Mouse (Mus musculus) limb, embryonic 12.5 days (tissue): Measurements from ENCODE around the gene Dupd1. TPM values are rescaled to one million over a fixed set of nuclear protein-coding genes. Genes with fewer than 3 reads are reported as not detected.

Source experiments
- ATAC-seq: fragments of 200-750 bp; cut with Nextera tagmentation; 2 replicates; pipeline ENCODE4 v1.8.0; 2017; ENCODE audit warnings: low read depth, moderate TSS enrichment; ENCODE audit not compliant: insufficient number of reproducible peaks, insufficient read depth, low FRiP score, low TSS enrichment
- H3K27ac ChIP-seq: fragments of 300-500 bp; sonication (generic); 2 replicates; pipeline ENCODE4 v1.5.1; 2016; ENCODE audit warnings: mild to moderate bottlenecking, moderate library complexity
- H3K27me3 ChIP-seq: fragments of 300-500 bp; sonication (generic); 2 replicates; pipeline ENCODE4 v1.6.1; 2016; ENCODE audit warnings: mild to moderate bottlenecking, moderate library complexity
- H3K36me3 ChIP-seq: fragments of 300-500 bp; sonication (generic); 2 replicates; pipeline ENCODE4 v1.6.1; 2016; ENCODE audit warnings: mild to moderate bottlenecking, moderate library complexity
- H3K4me1 ChIP-seq: fragments of 300-500 bp; sonication (generic); replicated peaks from 2 replicates; pipeline ENCODE4 v1.6.1; 2016
- H3K4me2 ChIP-seq: fragments of 300-500 bp; sonication (generic); 2 replicates; pipeline ENCODE4 v1.6.1; 2016; ENCODE audit warnings: mild to moderate bottlenecking, moderate library complexity
- H3K4me3 ChIP-seq: fragments of 300-500 bp; sonication (generic); replicated peaks from 2 replicates; pipeline ENCODE4 v1.5.1; 2016; ENCODE audit warnings: mild to moderate bottlenecking
- H3K9ac ChIP-seq: fragments of 300-500 bp; sonication (generic); replicated peaks from 2 replicates; pipeline ENCODE4 v1.6.1; 2016; ENCODE audit warnings: mild to moderate bottlenecking, moderate library complexity
- H3K9me3 ChIP-seq: fragments of 300-500 bp; sonication (generic); 2 replicates; pipeline ENCODE4 v1.6.1; 2016; ENCODE audit warnings: mild to moderate bottlenecking, moderate library complexity
- WGBS: fragments of 180-500 bp; shearing (Covaris S2); methylation state at CpG from one replicate; pipeline ENCODE4 v1.1.7; 2016; 5-methylcytosine and 5-hydroxymethylcytosine counted together
- polyA plus RNA-seq: library from polyadenylated mRNA; unstranded; fragments of >200 nt; fragmentation: Nextera tagmentation; extraction: Ambion mirVana; gene quantifications from 2 replicates; pipeline ENCODE4 v1.2.1, GENCODE M21; 2016

Dupd1 gene
- polyA plus RNA-seq, 1 experiment from 2014 or later, result 0.49 TPM

- Histone ChIP-seq H3K4me1 (peaks cover 10% of the 10 kb centered on the region), H3K9me3 (no peaks in the 10 kb centered on the region), H3K27ac (no peak overlapping the region), H3K4me2 (no peak overlapping the region), H3K36me3 (no peaks in the 10 kb centered on the region), H3K4me3 (no peak overlapping the region), H3K9ac (no peak overlapping the region), H3K27me3 (no peaks in the 10 kb centered on the region)
- ATAC-seq, result no peak
- 87% methylated on average over 8 of the region's 8 CpGs for WGBS
These were observed 31.9 kb upstream of the Dupd1 start for GRCm38 (mm10) chr14:21746251-21746650.

- no peak overlapping the region for H3K4me2 ChIP-seq
These were observed 30.8 kb upstream of the Dupd1 start for GRCm38 (mm10) chr14:21745149-21745548.

GRCm38 (mm10) chr14:21744169-21744568 lies 29.8 kb upstream of the Dupd1 start:
- Histone ChIP-seq H3K4me3 (no peak overlapping the region), H3K27me3 (no peaks in the 10 kb centered on the region; the same call in 1 of the 2 replicates), H3K9ac (no peak overlapping the region), H3K4me1 (peaks cover 6% of the 10 kb centered on the region; the same call in 1 of the 2 replicates), H3K4me2 (no peak overlapping the region), H3K27ac (no peak overlapping the region), H3K36me3 (no peaks in the 10 kb centered on the region), H3K9me3 (no peaks in the 10 kb centered on the region)
- 92% methylated on average over 1 of the region's 1 CpGs for WGBS
- ATAC-seq, result no peak

More at GRCm38 (mm10) chr14:21745149-21745548, 30.8 kb upstream of the Dupd1 start:
- Histone ChIP-seq H3K4me1 (peaks cover 11% of the 10 kb centered on the region; the same call in 1 of the 2 replicates), H3K9me3 (no peaks in the 10 kb centered on the region), H3K36me3 (no peaks in the 10 kb centered on the region), H3K4me3 (no peak overlapping the region), H3K27ac (no peak overlapping the region), H3K9ac (no peak overlapping the region), H3K27me3 (no peaks in the 10 kb centered on the region; the same call in 1 of the 2 replicates)
- no peak for ATAC-seq
- 70% methylated on average over 5 of the region's 5 CpGs for WGBS

GRCm38 (mm10) chr14:21742441-21742840 lies 28.1 kb upstream of the Dupd1 start:
- no peak overlapping the region for H3K4me3 ChIP-seq
- H3K4me1 ChIP-seq, result peaks cover 6% of the 10 kb centered on the region; the same call in 1 of the 2 replicates
- 89% methylated on average over 4 of the region's 4 CpGs for WGBS
- H3K4me2 ChIP-seq, result no peak overlapping the region
- no peak for ATAC-seq
- no peaks in the 10 kb centered on the region for H3K36me3 ChIP-seq
- H3K9me3 ChIP-seq, result no peaks in the 10 kb centered on the region
- H3K9ac ChIP-seq, result no peak overlapping the region
- H3K27me3 ChIP-seq, result no peaks in the 10 kb centered on the region; the same call in 1 of the 2 replicates
- H3K27ac ChIP-seq, result no peak overlapping the region

GRCm38 (mm10) chr14:21741786-21742185 lies 27.4 kb upstream of the Dupd1 start:
- no peak overlapping the region for H3K4me3 ChIP-seq
- no peaks in the 10 kb centered on the region for H3K36me3 ChIP-seq
- no peak overlapping the region for H3K27ac ChIP-seq
- no peak overlapping the region for H3K4me2 ChIP-seq
- peaks cover 6% of the 10 kb centered on the region; the same call in 1 of the 2 replicates for H3K4me1 ChIP-seq
- no peak overlapping the region for H3K9ac ChIP-seq
- WGBS, result 13% methylated on average over 4 of the region's 4 CpGs
- H3K27me3 ChIP-seq, result no peaks in the 10 kb centered on the region; the same call in 1 of the 2 replicates
- H3K9me3 ChIP-seq, result no peaks in the 10 kb centered on the region
- peak; percentile 71 for ATAC-seq

GRCm38 (mm10) chr14:21741314-21741713 lies 26.9 kb upstream of the Dupd1 start:
- no peak overlapping the region for H3K9ac ChIP-seq
- no peaks in the 10 kb centered on the region for H3K36me3 ChIP-seq
- H3K4me3 ChIP-seq, result no peak overlapping the region
- H3K27me3 ChIP-seq, result no peaks in the 10 kb centered on the region; the same call in 1 of the 2 replicates
- no peaks in the 10 kb centered on the region for H3K9me3 ChIP-seq
- WGBS, result 88% methylated on average over 3 of the region's 3 CpGs
- H3K27ac ChIP-seq, result no peak overlapping the region
- ATAC-seq, result no peak
- peaks cover 7% of the 10 kb centered on the region; the same call in 1 of the 2 replicates for H3K4me1 ChIP-seq
- H3K4me2 ChIP-seq, result no peak overlapping the region

GRCm38 (mm10) chr14:21740345-21740744 lies 26.0 kb upstream of the Dupd1 start:
- Histone ChIP-seq H3K27me3 (no peaks in the 10 kb centered on the region; the same call in 1 of the 2 replicates), H3K9ac (no peak overlapping the region), H3K9me3 (no peaks in the 10 kb centered on the region), H3K4me2 (no peak overlapping the region), H3K27ac (no peak overlapping the region), H3K4me3 (no peak overlapping the region), H3K36me3 (no peaks in the 10 kb centered on the region), H3K4me1 (peaks cover 8% of the 10 kb centered on the region; the same call in 1 of the 2 replicates)
- no peak for ATAC-seq
- 95% methylated on average over 7 of the region's 7 CpGs for WGBS

- H3K27me3 ChIP-seq, result no peaks in the 10 kb centered on the region
- H3K4me1 ChIP-seq, result 0 out of 2 replicates have a peak, but pooled peaks cover 4% of the 10 kb centered on the region
- no peaks in the 10 kb centered on the region for H3K36me3 ChIP-seq
- H3K4me2 ChIP-seq, result no peak overlapping the region
- ATAC-seq, result no peak
- WGBS, result 88% methylated on average over 15 of the region's 15 CpGs
- no peak overlapping the region for H3K4me3 ChIP-seq
- no peak overlapping the region for H3K27ac ChIP-seq
- H3K9me3 ChIP-seq, result peaks cover 6% of the 10 kb centered on the region; the same call in 1 of the 2 replicates
- no peak overlapping the region for H3K9ac ChIP-seq
These were observed 18.9 kb upstream of the Dupd1 start for GRCm38 (mm10) chr14:21733131-21733905.

- ATAC-seq, result no peak
- H3K4me1 ChIP-seq, result 0 out of 2 replicates have a peak, but pooled peaks cover 2% of the 10 kb centered on the region
- no peaks in the 10 kb centered on the region for H3K27me3 ChIP-seq
- WGBS, result 94% methylated on average over 4 of the region's 4 CpGs
- H3K36me3 ChIP-seq, result no peaks in the 10 kb centered on the region
- peaks cover 6% of the 10 kb centered on the region; the same call in 1 of the 2 replicates for H3K9me3 ChIP-seq
- no peak overlapping the region for H3K9ac ChIP-seq
- H3K4me2 ChIP-seq, result no peak overlapping the region
- H3K4me3 ChIP-seq, result no peak overlapping the region
- no peak overlapping the region for H3K27ac ChIP-seq
These were observed 15.6 kb upstream of the Dupd1 start for GRCm38 (mm10) chr14:21729936-21730335.

- H3K27ac ChIP-seq, result peak overlapping the region; percentile 41; the same call in 1 of the 2 replicates
- no peaks in the 10 kb centered on the region for H3K27me3 ChIP-seq
- 0 out of 2 replicates have a peak, but pooled peaks cover 2% of the 10 kb centered on the region for H3K4me1 ChIP-seq
- peaks cover 6% of the 10 kb centered on the region; the same call in 1 of the 2 replicates for H3K9me3 ChIP-seq
- H3K36me3 ChIP-seq, result no peaks in the 10 kb centered on the region
- H3K9ac ChIP-seq, result no peak overlapping the region
- H3K4me3 ChIP-seq, result no peak overlapping the region
- WGBS, result 71% methylated on average over 6 of the region's 6 CpGs
- no peak overlapping the region for H3K4me2 ChIP-seq
- no peak for ATAC-seq
These were observed 14.8 kb upstream of the Dupd1 start for GRCm38 (mm10) chr14:21729031-21729732.
